Mouse (Mus musculus): Measurements from ENCODE around the gene Kalrn. TPM values are rescaled to one million over a fixed set of nuclear protein-coding genes. Genes with fewer than 3 reads are reported as not detected.
"Not testable (repeated sequence)": the region's sequence is repeated elsewhere in the genome, so short reads cannot be mapped to it uniquely, and the experiment has no call there.

Gene Kalrn
- polyA plus RNA-seq, 1 experiment from 2014 or later, result 24.6 TPM

DNA sequence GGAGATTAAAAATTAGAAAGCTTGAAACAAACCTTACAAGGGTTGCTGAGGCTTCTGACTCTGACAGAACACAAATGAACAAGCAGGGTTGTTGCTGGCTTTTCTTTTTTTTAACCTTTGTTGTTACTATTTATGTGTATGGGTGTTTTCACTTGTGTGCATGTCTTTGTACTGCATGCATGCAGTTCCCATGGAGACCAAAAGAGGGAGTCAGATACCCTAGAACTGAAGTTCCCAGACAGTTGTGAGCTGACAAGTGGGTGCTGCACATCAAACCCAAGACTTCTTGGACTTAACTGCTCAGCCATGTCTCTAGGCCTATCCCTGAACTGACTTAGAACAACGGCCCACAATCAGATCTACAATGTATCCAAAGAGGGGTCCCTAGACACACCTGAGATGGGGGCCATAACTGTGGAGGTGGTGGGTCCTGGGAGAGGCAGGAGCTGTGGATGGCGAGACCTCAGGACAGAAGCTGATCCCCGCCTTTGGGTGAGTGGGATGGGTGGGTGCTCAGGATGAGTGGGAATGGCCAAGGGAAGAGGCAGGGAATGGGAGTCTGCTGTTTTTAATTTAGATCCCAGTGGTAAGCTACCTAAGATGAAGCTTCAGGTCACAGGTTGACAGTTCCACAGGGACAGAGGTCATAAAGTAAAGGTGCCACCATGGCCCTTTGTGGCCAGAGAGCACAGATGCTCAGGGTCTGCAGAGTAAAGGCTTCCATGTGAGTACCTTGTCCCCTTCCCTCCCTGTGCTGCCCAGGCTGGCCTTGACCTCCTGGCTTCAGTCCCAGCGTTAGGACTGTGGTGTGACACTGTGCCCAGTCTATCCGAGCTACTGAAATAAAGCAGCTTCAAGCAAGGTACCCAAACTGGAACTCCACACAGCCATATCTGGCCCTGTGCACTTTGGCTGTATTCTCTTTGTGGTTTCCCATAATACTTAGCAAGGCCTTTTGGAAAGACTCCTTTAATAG, 490.6 kb downstream of the Kalrn start:
- 93% methylated on average over 5 of the region's 5 CpGs for WGBS
- Histone ChIP-seq H3K4me3 (no peak overlapping the region), H3K36me3 (no peaks in the 10 kb centered on the region), H3K27ac (replicated peaks) (0 out of 2 replicates have a peak overlapping the region, but pooled peaks have one; percentile 32), H3K9ac (no peak overlapping the region), H3K9me3 (no peaks in the 10 kb centered on the region), H3K27me3 (no peaks in the 10 kb centered on the region), H3K4me1 (replicated peaks) (peaks cover 8% of the 10 kb centered on the region), H3K4me2 (no peak overlapping the region)
- no peak for ATAC-seq (ENCODE audit: low FRiP score, low read depth)

DNA sequence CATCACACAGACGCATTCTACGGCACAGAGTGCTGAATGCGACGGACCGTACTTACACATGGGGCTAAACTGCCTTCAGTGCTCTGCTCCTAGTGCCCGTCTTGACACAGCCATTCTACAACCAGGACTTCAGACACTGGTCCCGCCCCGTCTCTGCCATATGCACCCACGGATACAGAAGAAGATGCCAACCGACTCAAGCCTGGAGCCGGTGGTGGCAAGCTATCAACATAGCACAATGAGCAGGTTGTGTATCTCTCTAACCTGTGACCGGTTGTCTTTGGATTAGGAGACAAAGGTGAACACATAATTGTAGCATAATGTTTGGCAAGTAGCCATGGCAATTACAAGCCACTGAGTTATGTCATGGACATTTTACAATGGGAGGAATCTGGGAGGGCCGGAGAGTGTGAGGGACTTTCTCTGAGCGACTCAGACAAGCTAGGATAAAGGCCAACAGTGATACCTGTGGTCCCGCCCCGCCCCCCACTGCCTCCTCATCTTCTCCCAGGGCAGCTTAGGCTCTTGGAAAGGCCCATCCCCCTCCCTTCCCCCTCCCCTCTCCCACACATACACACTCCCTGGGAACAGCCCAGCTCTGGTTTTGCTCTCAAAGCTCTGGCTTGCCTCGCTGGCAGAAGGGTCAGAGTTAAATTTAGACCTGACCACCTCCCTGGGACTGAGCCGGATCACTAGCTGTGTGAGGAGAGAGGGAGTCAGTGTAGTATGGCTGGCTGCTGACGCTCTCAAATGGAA, 491.5 kb downstream of the Kalrn start:
- 51% methylated on average over 19 of the region's 19 CpGs for WGBS
- H3K4me3 ChIP-seq, result no peak overlapping the region
- peaks cover 8% of the 10 kb centered on the region for H3K4me1 ChIP-seq (replicated peaks)
- H3K9ac ChIP-seq, result no peak overlapping the region
- no peaks in the 10 kb centered on the region for H3K36me3 ChIP-seq
- H3K9me3 ChIP-seq, result no peaks in the 10 kb centered on the region
- peak; percentile 52; the same call in 1 of the 2 replicates for ATAC-seq (ENCODE audit: low FRiP score, low read depth)
- H3K27me3 ChIP-seq, result no peaks in the 10 kb centered on the region
- 0 out of 2 replicates have a peak overlapping the region, but pooled peaks have one; percentile 32 for H3K27ac ChIP-seq (replicated peaks)
- H3K4me2 ChIP-seq, result no peak overlapping the region

DNA sequence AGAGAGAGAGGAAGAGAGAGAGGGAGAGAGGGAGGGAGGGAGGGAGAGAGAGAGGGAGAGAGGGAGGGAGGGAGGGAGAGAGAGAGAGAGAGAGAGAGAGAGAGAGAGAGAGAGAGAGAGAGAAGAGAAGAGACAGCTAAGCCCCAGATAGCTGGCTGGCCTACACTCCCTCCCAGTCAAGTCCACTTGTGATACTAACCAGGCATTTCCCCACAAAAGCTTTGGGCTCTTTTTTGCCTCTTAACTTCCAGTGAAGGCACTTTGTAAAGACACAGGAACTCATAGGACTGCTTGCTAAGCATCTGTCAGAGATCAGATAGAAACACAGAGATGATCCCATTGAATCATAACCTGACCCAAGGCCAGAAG, 492.0 kb downstream of the Kalrn start:
- not testable (repeated sequence) for H3K9me3 ChIP-seq; H3K4me3 ChIP-seq; H3K9ac ChIP-seq; ATAC-seq (ENCODE audit: low FRiP score, low read depth); H3K27me3 ChIP-seq; H3K4me2 ChIP-seq; H3K36me3 ChIP-seq; H3K4me1 ChIP-seq (replicated peaks); H3K27ac ChIP-seq (replicated peaks)

DNA sequence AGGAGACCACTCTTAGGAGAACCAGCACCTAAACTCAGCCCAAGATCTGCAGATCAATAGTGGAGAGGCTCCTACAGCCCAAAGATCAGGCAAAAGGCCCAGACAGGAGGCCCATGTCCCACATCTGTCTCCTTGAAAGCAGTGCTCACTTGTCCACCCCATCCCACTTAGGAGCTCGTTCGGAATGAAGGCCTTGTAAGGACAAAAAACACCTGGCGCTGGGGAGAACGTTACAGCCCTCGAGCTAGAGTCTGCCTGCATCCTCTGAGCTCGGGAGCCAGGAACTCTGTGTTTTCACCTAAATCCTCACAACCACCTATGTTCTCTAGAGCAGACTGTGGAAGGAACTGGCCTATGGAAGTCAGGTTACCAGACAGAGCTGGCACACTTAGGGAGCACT, 492.5 kb downstream of the Kalrn start:
- Histone ChIP-seq H3K4me3 (no peak overlapping the region), H3K36me3 (no peaks in the 10 kb centered on the region), H3K4me2 (no peak overlapping the region), H3K4me1 (replicated peaks) (peaks cover 8% of the 10 kb centered on the region), H3K9ac (no peak overlapping the region), H3K27ac (replicated peaks) (no peak overlapping the region), H3K27me3 (no peaks in the 10 kb centered on the region), H3K9me3 (no peaks in the 10 kb centered on the region)
- 70% methylated on average over 6 of the region's 6 CpGs for WGBS
- ATAC-seq (ENCODE audit: low FRiP score, low read depth), result no peak

DNA sequence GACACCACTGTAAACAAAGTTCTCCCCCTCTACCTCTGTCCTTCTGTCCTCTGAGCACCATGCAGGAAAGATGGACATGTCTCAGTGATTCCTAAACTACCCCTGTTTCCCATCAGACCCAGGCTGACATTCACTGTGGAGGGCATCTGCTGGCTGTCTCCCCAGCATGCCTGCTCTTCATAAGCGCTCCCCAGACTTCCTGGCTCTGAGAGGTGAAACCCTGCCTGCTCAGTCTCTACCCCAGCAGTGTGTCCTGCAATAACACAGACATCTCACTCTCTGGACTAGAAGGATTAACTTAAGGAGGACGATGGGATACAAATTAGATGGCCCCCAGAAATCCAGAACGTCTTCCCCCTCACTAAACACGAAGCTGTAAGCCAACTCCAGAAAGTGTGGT, 493.8 kb downstream of the Kalrn start:
- H3K36me3 ChIP-seq, result no peaks in the 10 kb centered on the region
- 89% methylated on average over 4 of the region's 4 CpGs for WGBS
- ATAC-seq (ENCODE audit: low FRiP score, low read depth), result no peak

DNA sequence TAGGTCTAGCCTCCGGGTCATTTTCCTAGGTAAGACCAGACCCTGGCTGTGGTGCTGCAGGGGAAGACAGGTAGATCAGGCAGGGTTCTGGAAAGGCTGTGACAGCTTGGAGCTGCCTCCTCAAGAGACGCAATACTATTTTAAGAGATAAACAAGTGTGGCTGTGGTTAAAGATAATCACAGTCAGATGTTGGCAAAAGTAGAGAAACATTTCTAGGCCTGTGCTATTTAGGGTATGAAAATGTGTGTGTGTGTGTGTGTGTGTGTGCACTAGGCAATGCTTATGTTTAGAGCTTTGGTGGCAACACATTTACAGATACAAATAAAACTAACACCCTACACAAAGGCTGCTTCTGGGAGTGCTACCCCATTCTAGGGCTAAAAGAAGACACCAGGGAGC, 494.6 kb downstream of the Kalrn start:
- peaks cover 8% of the 10 kb centered on the region; the same call in 1 of the 2 replicates for H3K4me1 ChIP-seq (replicated peaks)
- H3K27me3 ChIP-seq, result no peaks in the 10 kb centered on the region
- no peaks in the 10 kb centered on the region for H3K9me3 ChIP-seq
- no peak overlapping the region for H3K9ac ChIP-seq
- H3K36me3 ChIP-seq, result no peaks in the 10 kb centered on the region
- H3K27ac ChIP-seq (replicated peaks), result no peak overlapping the region
- H3K4me2 ChIP-seq, result no peak overlapping the region
- ATAC-seq (ENCODE audit: low FRiP score, low read depth), result no peak
- no peak overlapping the region for H3K4me3 ChIP-seq
- 94% methylated on average over 2 of the region's 2 CpGs for WGBS

More for the DNA sequence above, 493.8 kb downstream of the Kalrn start:
- Histone ChIP-seq H3K27me3 (no peaks in the 10 kb centered on the region), H3K4me2 (no peak overlapping the region), H3K4me1 (replicated peaks) (peaks cover 8% of the 10 kb centered on the region), H3K9ac (no peak overlapping the region), H3K9me3 (no peaks in the 10 kb centered on the region), H3K27ac (replicated peaks) (no peak overlapping the region), H3K4me3 (no peak overlapping the region)

DNA sequence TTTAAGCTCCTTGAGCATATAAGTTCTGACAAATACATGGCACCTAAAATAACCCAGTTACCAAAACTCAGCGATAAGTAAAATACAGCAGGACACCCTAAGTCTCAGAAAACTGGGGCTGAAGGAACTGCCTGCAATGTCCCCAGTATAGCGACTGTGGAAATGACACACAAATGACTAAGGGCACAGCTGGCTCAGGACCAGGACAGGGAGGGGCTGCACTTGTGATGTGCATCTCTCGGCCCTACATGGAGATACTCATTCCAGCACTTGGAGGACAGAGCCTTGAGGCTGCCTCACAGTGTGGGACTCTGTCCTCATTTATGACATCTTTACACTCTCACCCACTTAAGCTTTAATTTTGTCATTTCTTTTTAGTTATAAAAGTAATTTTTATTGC, 497.2 kb downstream of the Kalrn start:
- ATAC-seq (ENCODE audit: low FRiP score, low read depth), result no peak
- Histone ChIP-seq H3K27me3 (no peaks in the 10 kb centered on the region), H3K9me3 (no peaks in the 10 kb centered on the region), H3K9ac (no peak overlapping the region), H3K27ac (replicated peaks) (no peak overlapping the region), H3K4me2 (no peak overlapping the region), H3K4me3 (no peak overlapping the region), H3K4me1 (replicated peaks) (no peaks in the 10 kb centered on the region), H3K36me3 (no peaks in the 10 kb centered on the region)
- WGBS, result 80% methylated on average over 3 of the region's 3 CpGs

DNA sequence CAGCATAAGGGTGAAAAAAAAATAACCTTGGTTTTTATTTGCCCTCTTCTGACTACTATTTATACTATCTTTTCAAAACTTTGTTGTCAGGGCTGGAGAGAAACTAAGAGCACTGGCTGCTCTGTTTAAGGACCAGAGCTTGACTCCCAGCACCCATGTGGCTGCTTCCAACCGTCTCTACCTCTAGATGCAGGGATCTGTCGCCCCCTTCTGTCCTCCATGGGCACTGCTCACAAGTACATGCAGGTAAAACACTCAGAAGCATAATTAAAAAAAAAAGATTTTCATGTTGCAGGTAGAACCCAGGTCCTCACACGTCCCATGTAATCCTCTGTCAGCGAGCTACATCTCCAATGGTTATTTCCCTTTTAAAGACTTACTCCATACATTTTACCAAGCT, 499.4 kb downstream of the Kalrn start:
- H3K4me3 ChIP-seq, result no peak overlapping the region
- no peak overlapping the region for H3K9ac ChIP-seq
- H3K27me3 ChIP-seq, result no peaks in the 10 kb centered on the region
- ATAC-seq (ENCODE audit: low FRiP score, low read depth), result no peak
- no peaks in the 10 kb centered on the region for H3K9me3 ChIP-seq
- H3K4me1 ChIP-seq (replicated peaks), result no peaks in the 10 kb centered on the region
- WGBS, result 92% methylated on average over 4 of the region's 4 CpGs
- no peaks in the 10 kb centered on the region for H3K36me3 ChIP-seq
- H3K27ac ChIP-seq (replicated peaks), result no peak overlapping the region
- no peak overlapping the region for H3K4me2 ChIP-seq

DNA sequence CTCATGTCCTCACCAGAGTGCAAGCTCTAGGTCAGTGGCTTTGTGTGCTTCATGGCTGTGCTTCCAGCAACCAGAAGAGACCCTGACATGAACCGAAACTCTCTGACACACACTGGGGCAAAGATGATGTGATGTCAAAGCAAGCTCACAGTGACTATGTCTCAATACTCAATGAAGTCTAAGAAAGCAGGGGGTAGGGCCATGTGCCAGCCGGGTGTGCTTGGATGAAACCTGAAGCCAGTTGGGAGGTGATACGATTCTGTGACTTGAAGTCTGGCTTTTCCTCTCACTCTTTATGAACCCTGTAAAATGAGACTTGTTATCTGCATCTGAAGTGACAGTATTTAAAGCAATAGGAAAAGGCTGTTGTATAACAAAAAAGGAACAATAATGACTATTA, 501.2 kb downstream of the Kalrn start:
- 85% methylated on average over 3 of the region's 3 CpGs for WGBS
- Histone ChIP-seq H3K27ac (replicated peaks) (no peak overlapping the region), H3K4me3 (no peak overlapping the region), H3K36me3 (no peaks in the 10 kb centered on the region), H3K9ac (no peak overlapping the region), H3K27me3 (no peaks in the 10 kb centered on the region), H3K4me1 (replicated peaks) (no peaks in the 10 kb centered on the region), H3K9me3 (no peaks in the 10 kb centered on the region), H3K4me2 (no peak overlapping the region)
- ATAC-seq (ENCODE audit: low FRiP score, low read depth), result no peak

DNA sequence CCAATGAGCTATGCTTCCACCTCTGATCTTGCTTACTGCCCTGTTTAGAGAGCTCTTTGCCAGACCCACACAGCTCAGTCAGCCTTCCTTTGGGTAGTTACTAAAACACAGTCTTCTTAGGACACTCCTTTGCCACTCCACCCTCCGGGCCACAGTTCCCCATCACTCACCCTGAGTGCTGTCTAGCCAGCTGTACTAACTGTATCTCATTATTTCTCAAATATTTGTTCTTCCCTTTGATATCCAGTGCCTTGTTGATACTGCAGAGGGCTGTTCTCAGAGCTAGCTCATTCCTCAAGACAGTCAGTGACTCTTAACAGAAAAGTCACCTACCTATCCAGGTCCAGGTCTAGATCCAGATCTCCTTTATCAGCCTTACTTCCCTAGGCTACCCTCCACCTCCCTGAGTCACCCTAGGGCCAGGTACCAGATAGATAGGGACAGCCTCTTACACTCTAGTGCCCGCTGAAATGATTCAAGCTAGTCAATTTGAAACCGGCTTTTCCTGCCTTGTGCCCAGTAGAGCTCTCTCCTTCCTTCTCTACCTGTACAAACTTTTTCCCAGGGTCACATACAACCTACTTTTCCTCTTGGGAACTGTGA, 502.0 kb downstream of the Kalrn start:
- no peaks in the 10 kb centered on the region for H3K27me3 ChIP-seq
- H3K36me3 ChIP-seq, result no peaks in the 10 kb centered on the region
- no peak overlapping the region for H3K27ac ChIP-seq (replicated peaks)
- no peaks in the 10 kb centered on the region for H3K4me1 ChIP-seq (replicated peaks)
- H3K9me3 ChIP-seq, result no peaks in the 10 kb centered on the region
- H3K4me2 ChIP-seq, result no peak overlapping the region
- H3K9ac ChIP-seq, result no peak overlapping the region
- no peak overlapping the region for H3K4me3 ChIP-seq
- no peak for ATAC-seq (ENCODE audit: low FRiP score, low read depth)
- 94% methylated on average over 3 of the region's 3 CpGs for WGBS

DNA sequence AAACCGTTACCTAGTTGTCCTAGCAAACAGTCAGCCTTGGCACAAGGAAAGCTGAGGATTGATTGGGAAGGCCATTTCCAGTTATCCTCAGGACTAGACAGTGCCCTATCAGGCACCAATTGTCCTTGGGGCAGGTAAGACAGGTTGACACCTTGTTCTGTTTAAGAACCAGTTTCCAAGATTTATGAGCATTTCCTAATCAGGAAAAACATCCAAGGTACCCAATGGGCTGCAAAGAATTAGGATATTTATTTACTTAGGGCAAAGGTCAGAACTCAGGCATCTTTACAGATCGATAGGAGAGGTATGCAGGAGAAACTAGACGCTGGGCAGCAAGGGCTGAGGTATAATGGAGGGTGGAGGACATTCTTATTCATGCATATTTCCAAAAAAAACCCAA, 503.9 kb downstream of the Kalrn start:
- ATAC-seq (ENCODE audit: low FRiP score, low read depth), result no peak
- Histone ChIP-seq H3K4me1 (replicated peaks) (no peaks in the 10 kb centered on the region), H3K36me3 (no peaks in the 10 kb centered on the region), H3K27ac (replicated peaks) (no peak overlapping the region), H3K27me3 (no peaks in the 10 kb centered on the region), H3K4me3 (no peak overlapping the region), H3K9me3 (no peaks in the 10 kb centered on the region), H3K4me2 (no peak overlapping the region), H3K9ac (no peak overlapping the region)
- 83% methylated on average over 3 of the region's 3 CpGs for WGBS

DNA sequence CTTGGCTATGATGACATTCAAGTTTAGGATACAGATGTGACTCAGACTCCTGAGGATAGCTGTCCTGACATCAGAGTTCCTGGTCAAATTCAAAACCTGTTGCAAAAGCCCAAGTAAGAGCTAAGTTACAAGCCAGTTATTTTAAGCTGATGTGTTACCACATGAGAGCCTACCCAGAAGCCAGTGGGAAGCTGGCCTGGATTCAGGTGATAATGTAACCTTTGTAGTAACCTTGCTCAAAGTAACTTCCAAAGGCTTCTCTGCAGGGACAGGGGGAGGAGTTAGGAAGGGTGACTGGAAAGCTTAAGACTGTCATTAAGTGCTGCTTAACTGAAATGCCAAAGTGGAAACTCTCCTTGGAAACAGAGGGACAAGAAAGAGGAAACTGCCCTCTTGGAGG, 506.4 kb downstream of the Kalrn start:
- Histone ChIP-seq H3K4me1 (replicated peaks) (peaks cover 4% of the 10 kb centered on the region; the same call in 1 of the 2 replicates), H3K9me3 (no peaks in the 10 kb centered on the region), H3K9ac (no peak overlapping the region), H3K4me2 (no peak overlapping the region), H3K36me3 (no peaks in the 10 kb centered on the region), H3K4me3 (no peak overlapping the region), H3K27ac (replicated peaks) (no peak overlapping the region), H3K27me3 (no peaks in the 10 kb centered on the region)
- ATAC-seq (ENCODE audit: low FRiP score, low read depth), result no peak

Measured in hindbrain, embryonic 15.5 days (tissue).